Mouse (Mus musculus): ENCODE measurements at regions not wholly inside any gene's neighbourhood (a gene's known extent, or its start where the extent isn't known, plus 50 kb on each side); places are given as distances from the start of the nearest gene placed in this dataset.
A peak's percentile ranks its signal among the peaks of the same experiment; 100 is the strongest.

DNA sequence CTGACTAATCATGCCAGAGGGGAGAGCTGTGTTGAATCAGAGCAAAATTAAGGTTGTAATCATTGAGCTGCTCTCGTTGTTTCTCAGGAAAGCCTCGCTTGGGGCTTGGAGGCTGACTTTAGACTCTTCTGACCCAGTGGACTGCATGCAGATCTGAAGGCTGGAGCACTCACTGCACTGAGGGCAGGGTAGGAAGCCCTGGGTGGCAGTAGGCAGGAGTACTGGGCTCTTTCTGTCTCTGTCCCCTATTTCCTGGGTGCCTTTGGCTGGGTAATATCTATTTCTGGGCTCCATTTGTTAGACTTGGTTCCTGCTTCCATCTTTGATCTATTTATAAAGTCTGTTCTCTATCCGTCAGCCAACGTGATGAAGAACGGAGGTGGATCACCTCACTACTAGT, 140.1 kb upstream of the Zfp618 start:
- Histone ChIP-seq H3K9ac (replicated peaks; ENCODE audit: low read length, poor library complexity, severe bottlenecking) (no peak overlapping the region), H3K36me3 (ENCODE audit: insufficient read depth, low read length) (no peaks in the 10 kb centered on the region), H3K4me3 (ENCODE audit: low read depth, low read length) (no peak overlapping the region), H3K9me3 (ENCODE audit: low read length) (no peaks in the 10 kb centered on the region), H3K27me3 (ENCODE audit: insufficient read depth, low read length) (no peaks in the 10 kb centered on the region), H3K4me2 (ENCODE audit: low read depth, low read length, poor library complexity, severe bottlenecking) (no peak overlapping the region), H3K4me1 (ENCODE audit: insufficient read depth, low read length) (no peaks in the 10 kb centered on the region), H3K27ac (ENCODE audit: low read depth, low read length) (no peak overlapping the region)
- DNase-seq (ENCODE audit: low spot score) (no peak), ATAC-seq (ENCODE audit: low FRiP score) (no peak)
- TF ChIP-seq CTCF (IDR thresholded peaks at IDR 0.05): no peak
- WGBS: 62% methylated on average over 5 of the region's 5 CpGs

DNA sequence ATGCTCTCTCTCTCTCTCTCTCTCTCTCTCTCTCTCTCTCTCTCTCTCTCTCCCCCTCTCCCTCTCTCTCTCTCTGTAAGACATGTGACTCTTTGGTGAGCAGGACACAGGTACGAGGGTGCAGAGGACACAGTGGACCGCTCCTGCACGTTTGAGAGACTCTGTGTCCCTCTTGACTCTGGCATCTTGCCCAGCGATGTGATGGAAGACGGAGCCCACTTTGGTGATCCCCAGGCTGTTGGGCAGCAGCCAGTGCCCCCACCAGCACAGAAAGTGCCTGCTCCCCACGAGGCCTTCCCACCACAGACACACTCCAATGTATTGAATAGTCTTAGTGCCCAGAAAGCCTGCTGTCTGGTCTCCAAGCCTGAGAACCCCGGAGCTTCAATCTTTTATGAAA, 136.4 kb upstream of the Zfp618 start:
- H3K4me2 ChIP-seq (ENCODE audit: low read depth, low read length, poor library complexity, severe bottlenecking): no peak overlapping the region
- no peaks in the 10 kb centered on the region for H3K4me1 ChIP-seq (ENCODE audit: insufficient read depth, low read length)
- WGBS: 42% methylated on average over 7 of the region's 7 CpGs
- H3K27me3 ChIP-seq (ENCODE audit: insufficient read depth, low read length): no peaks in the 10 kb centered on the region
- no peak overlapping the region for H3K4me3 ChIP-seq (ENCODE audit: low read depth, low read length)
- H3K9ac ChIP-seq (replicated peaks; ENCODE audit: low read length, poor library complexity, severe bottlenecking): no peak overlapping the region
- ATAC-seq (ENCODE audit: low FRiP score) (no peak), DNase-seq (ENCODE audit: low spot score) (peak; percentile 26)
- no peak for TF ChIP-seq CTCF (IDR thresholded peaks at IDR 0.05)
- no peak overlapping the region for H3K27ac ChIP-seq (ENCODE audit: low read depth, low read length)
- H3K36me3 ChIP-seq (ENCODE audit: insufficient read depth, low read length): no peaks in the 10 kb centered on the region
- H3K9me3 ChIP-seq (ENCODE audit: low read length): no peaks in the 10 kb centered on the region

DNA sequence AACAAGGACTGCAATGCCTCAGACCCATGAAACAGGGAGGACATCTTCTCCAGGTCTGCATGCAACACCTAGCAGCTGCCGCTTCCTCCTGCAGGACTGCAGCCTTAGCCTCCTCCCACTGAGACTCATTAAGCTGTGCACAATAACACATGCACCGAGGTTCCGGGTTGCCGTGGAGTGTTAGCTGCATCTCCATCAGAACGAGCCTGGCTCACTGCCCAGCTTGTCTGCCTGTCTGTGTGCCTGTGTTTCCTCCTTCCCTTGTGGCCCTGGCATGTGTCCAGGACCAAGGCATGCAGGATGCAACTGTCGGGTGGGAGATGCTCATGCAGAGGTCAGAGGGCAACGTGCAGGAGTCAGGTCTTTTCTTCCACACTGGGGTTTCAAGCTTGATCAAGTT, 131.4 kb upstream of the Zfp618 start:
- Histone ChIP-seq H3K4me3 (ENCODE audit: low read depth, low read length) (no peak overlapping the region), H3K27me3 (ENCODE audit: insufficient read depth, low read length) (no peaks in the 10 kb centered on the region), H3K27ac (ENCODE audit: low read depth, low read length) (no peak overlapping the region), H3K9ac (replicated peaks; ENCODE audit: low read length, poor library complexity, severe bottlenecking) (no peak overlapping the region), H3K4me2 (ENCODE audit: low read depth, low read length, poor library complexity, severe bottlenecking) (no peak overlapping the region), H3K9me3 (ENCODE audit: low read length) (no peaks in the 10 kb centered on the region), H3K4me1 (ENCODE audit: insufficient read depth, low read length) (no peaks in the 10 kb centered on the region), H3K36me3 (ENCODE audit: insufficient read depth, low read length) (no peaks in the 10 kb centered on the region)
- ATAC-seq (ENCODE audit: low FRiP score) (peak; percentile 41; the same call in 1 of the 2 replicates), DNase-seq (ENCODE audit: low spot score) (peak; percentile 71)
- TF ChIP-seq CTCF (IDR thresholded peaks at IDR 0.05): no peak
- 3% methylated on average over 7 of the region's 7 CpGs for WGBS

DNA sequence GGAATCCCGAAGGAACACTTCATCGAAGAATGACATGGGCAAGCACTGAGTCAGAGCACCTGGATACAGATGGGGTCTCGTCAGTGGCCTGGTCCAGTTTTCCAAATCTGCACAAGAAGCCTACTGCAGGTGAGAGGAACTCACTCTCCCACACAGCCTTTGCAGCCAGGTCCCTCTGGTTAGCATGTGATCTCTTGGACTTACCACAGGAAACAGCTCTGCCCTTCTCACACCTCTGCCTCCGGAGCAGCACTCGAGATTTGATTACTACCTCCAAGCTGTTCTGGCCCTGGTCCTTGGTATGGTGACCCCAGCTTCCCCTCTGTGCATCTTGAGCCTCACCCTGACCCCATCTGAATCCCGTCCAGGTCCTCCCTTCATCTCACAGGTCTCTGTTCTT, 128.5 kb upstream of the Zfp618 start:
- H3K36me3 ChIP-seq (ENCODE audit: insufficient read depth, low read length): no peaks in the 10 kb centered on the region
- ATAC-seq (ENCODE audit: low FRiP score) (no peak), DNase-seq (ENCODE audit: low spot score) (no peak)
- no peaks in the 10 kb centered on the region for H3K9me3 ChIP-seq (ENCODE audit: low read length)
- TF ChIP-seq CTCF (IDR thresholded peaks at IDR 0.05): no peak
- H3K4me3 ChIP-seq (ENCODE audit: low read depth, low read length): no peak overlapping the region
- no peaks in the 10 kb centered on the region for H3K27me3 ChIP-seq (ENCODE audit: insufficient read depth, low read length)
- no peaks in the 10 kb centered on the region for H3K4me1 ChIP-seq (ENCODE audit: insufficient read depth, low read length)
- 71% methylated on average over 6 of the region's 6 CpGs for WGBS
- no peak overlapping the region for H3K27ac ChIP-seq (ENCODE audit: low read depth, low read length)
- no peak overlapping the region for H3K9ac ChIP-seq (replicated peaks; ENCODE audit: low read length, poor library complexity, severe bottlenecking)
- no peak overlapping the region for H3K4me2 ChIP-seq (ENCODE audit: low read depth, low read length, poor library complexity, severe bottlenecking)

DNA sequence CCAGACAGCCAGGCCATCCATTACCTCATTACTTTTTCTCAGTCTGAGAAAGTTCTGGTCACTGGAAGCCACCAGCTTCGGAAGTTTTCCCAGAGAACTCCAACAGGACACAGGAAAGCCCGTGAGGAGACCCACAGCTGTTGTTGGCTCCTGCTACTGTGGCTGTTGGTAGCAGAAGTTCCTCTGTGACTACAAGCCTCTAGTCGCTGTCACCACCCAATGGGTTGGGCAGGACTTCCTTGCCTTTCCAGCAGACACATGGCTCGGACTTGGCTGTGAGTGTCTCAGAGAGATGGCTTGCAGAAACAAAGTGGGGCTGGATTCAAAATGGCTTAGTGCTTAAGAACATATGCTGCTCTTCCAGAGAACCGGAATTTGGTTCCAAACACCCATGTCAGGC, 114.8 kb upstream of the Zfp618 start:
- no peak for ATAC-seq (ENCODE audit: low FRiP score)
- WGBS: 86% methylated on average over 5 of the region's 5 CpGs
- Histone ChIP-seq H3K27ac (ENCODE audit: low read depth, low read length) (no peak overlapping the region), H3K4me1 (ENCODE audit: insufficient read depth, low read length) (no peaks in the 10 kb centered on the region), H3K4me2 (ENCODE audit: low read depth, low read length, poor library complexity, severe bottlenecking) (no peak overlapping the region), H3K4me3 (ENCODE audit: low read depth, low read length) (no peak overlapping the region), H3K27me3 (ENCODE audit: insufficient read depth, low read length) (no peaks in the 10 kb centered on the region), H3K36me3 (ENCODE audit: insufficient read depth, low read length) (no peaks in the 10 kb centered on the region), H3K9me3 (ENCODE audit: low read length) (no peaks in the 10 kb centered on the region), H3K9ac (replicated peaks; ENCODE audit: low read length, poor library complexity, severe bottlenecking) (no peak overlapping the region)
- DNase-seq (ENCODE audit: low spot score): no peak
- no peak for TF ChIP-seq CTCF (IDR thresholded peaks at IDR 0.05)

DNA sequence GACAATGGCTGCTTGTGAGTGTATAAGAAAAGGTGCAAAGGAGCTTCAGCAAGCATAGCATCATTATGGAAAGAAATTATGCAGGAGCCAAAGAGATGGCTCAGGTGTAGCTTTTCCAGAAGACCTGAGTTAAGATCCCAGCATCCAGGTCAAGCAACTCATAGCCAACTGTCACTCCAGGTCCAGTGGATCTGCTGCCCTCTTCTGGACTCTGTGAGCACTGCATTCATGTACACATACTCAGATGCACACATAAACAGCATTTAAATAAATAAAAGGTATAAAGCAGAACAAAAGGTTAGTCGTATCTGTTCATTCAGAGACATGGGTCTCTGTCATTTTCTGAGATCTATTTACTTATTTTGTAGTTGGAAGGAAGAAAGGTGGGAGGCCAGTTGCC, 112.0 kb upstream of the Zfp618 start:
- Histone ChIP-seq H3K36me3 (ENCODE audit: insufficient read depth, low read length) (no peaks in the 10 kb centered on the region), H3K27ac (ENCODE audit: low read depth, low read length) (no peak overlapping the region), H3K4me1 (ENCODE audit: insufficient read depth, low read length) (no peaks in the 10 kb centered on the region)

More for the DNA sequence above, 112.0 kb upstream of the Zfp618 start:
- Histone ChIP-seq H3K9ac (replicated peaks; ENCODE audit: low read length, poor library complexity, severe bottlenecking) (no peak overlapping the region), H3K4me3 (ENCODE audit: low read depth, low read length) (no peak overlapping the region), H3K4me2 (ENCODE audit: low read depth, low read length, poor library complexity, severe bottlenecking) (no peak overlapping the region), H3K27me3 (ENCODE audit: insufficient read depth, low read length) (no peaks in the 10 kb centered on the region), H3K9me3 (ENCODE audit: low read length) (no peaks in the 10 kb centered on the region)
- peak; percentile 49 for TF ChIP-seq CTCF (IDR thresholded peaks at IDR 0.05)
- ATAC-seq (ENCODE audit: low FRiP score): no peak
- no peak for DNase-seq (ENCODE audit: low spot score)
- 77% methylated on average over 1 of the region's 1 CpGs for WGBS

All from midbrain, postnatal 0 days (tissue).